Mouse (Mus musculus) liver, postnatal 0 days (tissue): ENCODE data around the gene Ddx39b.

Experiments
- CTCF ChIP-seq: sonication (generic); IDR thresholded peaks from 2 replicates; pipeline ENCODE4 v1.5.1; 2016; ENCODE audit warnings: antibody characterized with exemption, low read depth
- EP300 ChIP-seq: IDR thresholded peaks from 2 replicates; pipeline ENCODE4 v1.6.1; 2016; ENCODE audit warnings: antibody characterized with exemption, low read depth, mild to moderate bottlenecking

GRCm38 (mm10) chr17:35251981-35252380 lies 10.4 kb downstream of the Ddx39b start:
- TF ChIP-seq EP300 = no peak
- no peak for TF ChIP-seq CTCF
